Mouse (Mus musculus) hindbrain, embryonic 15.5 days (tissue): ENCODE measurements at regions not wholly inside any gene's neighbourhood (a gene's known extent, or its start where the extent isn't known, plus 50 kb on each side); places are given as distances from the start of the nearest gene placed in this dataset.

ENCODE experiments used
- ATAC-seq: fragments of 200-750 bp; cut with Nextera tagmentation; 2 replicates; pipeline ENCODE4 v1.8.0; 2017; ENCODE audit warnings: low read depth, moderate number of reproducible peaks, moderate TSS enrichment; ENCODE audit not compliant: low FRiP score
- H3K27ac ChIP-seq: fragments of 300-500 bp; sonication (generic); replicated peaks from 2 replicates; pipeline ENCODE4 v1.5.1; 2015; ENCODE audit warnings: mild to moderate bottlenecking, inconsistent platforms
- H3K27me3 ChIP-seq: fragments of 300-500 bp; sonication (generic); 2 replicates; pipeline ENCODE4 v1.6.1; 2015; ENCODE audit warnings: control low read depth, inconsistent platforms
- H3K36me3 ChIP-seq: fragments of 300-500 bp; sonication (generic); 2 replicates; pipeline ENCODE4 v1.6.1; 2015; ENCODE audit warnings: control low read depth, inconsistent platforms
- H3K4me1 ChIP-seq: fragments of 300-500 bp; sonication (generic); replicated peaks from 2 replicates; pipeline ENCODE4 v1.6.1; 2015; ENCODE audit warnings: control low read depth, inconsistent platforms
- H3K4me2 ChIP-seq: fragments of 300-500 bp; sonication (generic); 2 replicates; pipeline ENCODE4 v1.6.1; 2015; ENCODE audit warnings: moderate library complexity, mild to moderate bottlenecking, inconsistent platforms
- H3K4me3 ChIP-seq: fragments of 300-500 bp; sonication (generic); 2 replicates; pipeline ENCODE4 v1.5.1; 2015; ENCODE audit warnings: mild to moderate bottlenecking, inconsistent platforms
- H3K9ac ChIP-seq: fragments of 300-500 bp; sonication (generic); 2 replicates; pipeline ENCODE4 v1.6.1; 2015; ENCODE audit warnings: inconsistent platforms
- H3K9me3 ChIP-seq: fragments of 300-500 bp; sonication (generic); 2 replicates; pipeline ENCODE4 v1.6.1; 2016; ENCODE audit warnings: control low read depth, inconsistent platforms
- WGBS: fragments of 180-500 bp; shearing (Covaris S2); methylation state at CpG from one replicate; pipeline ENCODE4 v1.1.7; 2015; 5-methylcytosine and 5-hydroxymethylcytosine counted together

- Histone ChIP-seq H3K27me3 (no peaks in the 10 kb centered on the region), H3K9me3 (no peaks in the 10 kb centered on the region), H3K4me3 (no peak overlapping the region), H3K4me2 (no peak overlapping the region), H3K4me1 (no peaks in the 10 kb centered on the region), H3K36me3 (no peaks in the 10 kb centered on the region), H3K9ac (no peak overlapping the region), H3K27ac (no peak overlapping the region)
- WGBS, result 83% methylated on average over 8 of the region's 8 CpGs
- ATAC-seq, result no peak
Observed at GRCm38 (mm10) chr5:146661751-146662150, 76.7 kb upstream of the Gpr12 start.

- WGBS, result 95% methylated on average over 2 of the region's 2 CpGs
- no peaks in the 10 kb centered on the region for H3K9me3 ChIP-seq
- no peak overlapping the region for H3K4me3 ChIP-seq
- no peak for ATAC-seq
- peaks cover 12% of the 10 kb centered on the region; the same call in 1 of the 2 replicates for H3K4me1 ChIP-seq
- H3K9ac ChIP-seq, result no peak overlapping the region
- no peaks in the 10 kb centered on the region for H3K36me3 ChIP-seq
- no peaks in the 10 kb centered on the region for H3K27me3 ChIP-seq
- no peak overlapping the region for H3K27ac ChIP-seq
- H3K4me2 ChIP-seq, result no peak overlapping the region
Observed at GRCm38 (mm10) chr5:146657228-146657627, 72.2 kb upstream of the Gpr12 start.

- Histone ChIP-seq H3K36me3 (no peaks in the 10 kb centered on the region), H3K9me3 (no peaks in the 10 kb centered on the region), H3K4me1 (peaks cover 12% of the 10 kb centered on the region; the same call in 1 of the 2 replicates), H3K27ac (no peak overlapping the region), H3K4me2 (no peak overlapping the region), H3K27me3 (no peaks in the 10 kb centered on the region), H3K9ac (no peak overlapping the region), H3K4me3 (no peak overlapping the region)
- WGBS, result 76% methylated on average over 7 of the region's 7 CpGs
- no peak for ATAC-seq
Observed at GRCm38 (mm10) chr5:146655394-146655793, 70.4 kb upstream of the Gpr12 start.

GRCm38 (mm10) chr5:146653686-146654450 is 68.8 kb upstream of the Gpr12 start:
- H3K27ac ChIP-seq, result no peak overlapping the region
- no peak overlapping the region for H3K9ac ChIP-seq
- ATAC-seq, result no peak; the same call in 1 of the 2 replicates
- H3K27me3 ChIP-seq, result no peaks in the 10 kb centered on the region
- WGBS, result 67% methylated on average over 19 of the region's 19 CpGs
- no peak overlapping the region for H3K4me2 ChIP-seq
- no peaks in the 10 kb centered on the region for H3K36me3 ChIP-seq
- no peak overlapping the region for H3K4me3 ChIP-seq
- no peaks in the 10 kb centered on the region for H3K9me3 ChIP-seq
- peaks cover 12% of the 10 kb centered on the region; the same call in 1 of the 2 replicates for H3K4me1 ChIP-seq

GRCm38 (mm10) chr5:146652874-146653273 is 67.8 kb upstream of the Gpr12 start:
- no peaks in the 10 kb centered on the region for H3K27me3 ChIP-seq
- ATAC-seq, result no peak
- H3K4me2 ChIP-seq, result no peak overlapping the region
- no peaks in the 10 kb centered on the region for H3K9me3 ChIP-seq
- H3K4me3 ChIP-seq, result no peak overlapping the region
- H3K27ac ChIP-seq, result no peak overlapping the region
- 14% methylated on average over 5 of the region's 5 CpGs for WGBS
- no peak overlapping the region for H3K9ac ChIP-seq
- H3K36me3 ChIP-seq, result no peaks in the 10 kb centered on the region
- peaks cover 12% of the 10 kb centered on the region; the same call in 1 of the 2 replicates for H3K4me1 ChIP-seq

- 31% methylated on average over 4 of the region's 4 CpGs for WGBS
- no peak overlapping the region for H3K27ac ChIP-seq
- H3K9ac ChIP-seq, result no peak overlapping the region
- ATAC-seq, result no peak; the same call in 1 of the 2 replicates
- no peak overlapping the region for H3K4me2 ChIP-seq
- H3K4me1 ChIP-seq, result peaks cover 6% of the 10 kb centered on the region; the same call in 1 of the 2 replicates
- H3K27me3 ChIP-seq, result no peaks in the 10 kb centered on the region
- no peak overlapping the region for H3K4me3 ChIP-seq
- no peaks in the 10 kb centered on the region for H3K9me3 ChIP-seq
- H3K36me3 ChIP-seq, result no peaks in the 10 kb centered on the region
Observed at GRCm38 (mm10) chr5:146648519-146649060, 63.6 kb upstream of the Gpr12 start.

GRCm38 (mm10) chr5:146647628-146648380 is 62.8 kb upstream of the Gpr12 start:
- Histone ChIP-seq H3K27ac (no peak overlapping the region), H3K4me3 (no peak overlapping the region), H3K4me2 (no peak overlapping the region), H3K9me3 (no peaks in the 10 kb centered on the region), H3K4me1 (no peaks in the 10 kb centered on the region), H3K9ac (no peak overlapping the region), H3K36me3 (no peaks in the 10 kb centered on the region), H3K27me3 (no peaks in the 10 kb centered on the region)
- ATAC-seq, result no peak
- WGBS, result 25% methylated on average over 11 of the region's 11 CpGs

GRCm38 (mm10) chr5:146644499-146644898 is 59.5 kb upstream of the Gpr12 start:
- no peaks in the 10 kb centered on the region for H3K27me3 ChIP-seq
- no peak overlapping the region for H3K9ac ChIP-seq
- no peak overlapping the region for H3K4me3 ChIP-seq
- ATAC-seq, result no peak
- no peaks in the 10 kb centered on the region for H3K4me1 ChIP-seq
- no peak overlapping the region for H3K4me2 ChIP-seq
- no peaks in the 10 kb centered on the region for H3K36me3 ChIP-seq
- WGBS, result 7% methylated on average over 4 of the region's 4 CpGs
- H3K9me3 ChIP-seq, result no peaks in the 10 kb centered on the region
- H3K27ac ChIP-seq, result no peak overlapping the region

GRCm38 (mm10) chr5:146641931-146642330 is 56.9 kb upstream of the Gpr12 start:
- Histone ChIP-seq H3K9ac (no peak overlapping the region), H3K4me2 (no peak overlapping the region), H3K27ac (no peak overlapping the region), H3K36me3 (no peaks in the 10 kb centered on the region), H3K9me3 (no peaks in the 10 kb centered on the region), H3K27me3 (no peaks in the 10 kb centered on the region), H3K4me1 (no peaks in the 10 kb centered on the region), H3K4me3 (no peak overlapping the region)
- WGBS, result 71% methylated on average over 6 of the region's 6 CpGs
- ATAC-seq, result no peak

- Histone ChIP-seq H3K4me1 (no peaks in the 10 kb centered on the region), H3K9me3 (no peaks in the 10 kb centered on the region), H3K36me3 (no peaks in the 10 kb centered on the region), H3K4me3 (no peak overlapping the region), H3K9ac (no peak overlapping the region), H3K27ac (no peak overlapping the region), H3K4me2 (no peak overlapping the region), H3K27me3 (no peaks in the 10 kb centered on the region)
- WGBS, result 90% methylated on average over 6 of the region's 6 CpGs
- ATAC-seq, result no peak
Observed at GRCm38 (mm10) chr5:146636859-146637258, 51.8 kb upstream of the Gpr12 start.
